Mouse (Mus musculus) MEL (cell line): ENCODE measurements at regions not wholly inside any gene's neighbourhood (a gene's known extent, or its start where the extent isn't known, plus 50 kb on each side); places are given as distances from the start of the nearest gene placed in this dataset.

Source experiments
- DNase-seq: peaks from one replicate; pipeline ENCODE4 v3.0.0; 2011; ENCODE audit warnings: low read depth, low spot score
- H3K27ac ChIP-seq: 2 replicates; pipeline ENCODE4 v1.5.1; 2012; ENCODE audit warnings: low read depth, mild to moderate bottlenecking, control low read depth, low read length, moderate library complexity; ENCODE audit not compliant: control insufficient read depth
- H3K27me3 ChIP-seq, 2 experiments: fragments of 150-350 bp in 1 of 2; sonication (generic) in 1 of 2; 2 replicates each; pipeline ENCODE4 v1.6.1; 2012; ENCODE audit warnings: low read length in 2 of 2, mild to moderate bottlenecking in 2 of 2, improper control_type of control experiment in 1 of 2, moderate library complexity in 1 of 2; ENCODE audit not compliant: insufficient read depth in 2 of 2, control insufficient read depth in 1 of 2
- H3K36me3 ChIP-seq, 2 experiments: 2 replicates each; pipeline ENCODE4 v1.6.1; 2012 to 2014; ENCODE audit warnings: low read length in 2 of 2, improper control_type of control experiment in 1 of 2, inconsistent platforms in 1 of 2, mild to moderate bottlenecking in 1 of 2; ENCODE audit not compliant: insufficient read depth in 2 of 2, control insufficient read depth in 1 of 2
- H3K4me1 ChIP-seq, 2 experiments: fragments of 150-350 bp in 1 of 2; sonication (generic) in 1 of 2; 2 replicates each; pipeline ENCODE4 v1.6.1; 2012; ENCODE audit warnings: low read length in 2 of 2, improper control_type of control experiment in 1 of 2, mild to moderate bottlenecking in 1 of 2; ENCODE audit not compliant: insufficient read depth in 2 of 2, control insufficient read depth in 1 of 2
- H3K4me3 ChIP-seq, 2 experiments: fragments of 150-350 bp in 1 of 2; sonication (generic) in 1 of 2; 2 replicates each; pipeline ENCODE4 v1.5.1; 2012; ENCODE audit warnings: low read depth in 2 of 2, low read length in 2 of 2, mild to moderate bottlenecking in 2 of 2, moderate library complexity in 2 of 2, control low read depth in 1 of 2, improper control_type of control experiment in 1 of 2; ENCODE audit not compliant: control insufficient read depth in 1 of 2, insufficient read depth in 1 of 2
- H3K79me2 ChIP-seq: 2 replicates; pipeline ENCODE4 v1.6.1; 2012; ENCODE audit warnings: mild to moderate bottlenecking, low read length, moderate library complexity; ENCODE audit not compliant: control insufficient read depth, poor library complexity, insufficient read depth
- H3K9ac ChIP-seq: 2 replicates; pipeline ENCODE4 v1.6.1; 2012; ENCODE audit warnings: low read depth, mild to moderate bottlenecking, control low read depth, low read length, moderate library complexity; ENCODE audit not compliant: control insufficient read depth, poor library complexity, severe bottlenecking
- H3K9me3 ChIP-seq: fragments of 150-350 bp; sonication (generic); replicated peaks from 2 replicates; pipeline ENCODE4 v1.6.1; 2012; ENCODE audit warnings: mild to moderate bottlenecking, low read length, improper control_type of control experiment, moderate library complexity; ENCODE audit not compliant: insufficient read depth
- CTCF ChIP-seq, 3 experiments: IDR thresholded peaks in 2 of 3; conservative IDR thresholded peaks in 1 of 3; 2 replicates each; pipeline ENCODE4 v1.5.1; 2011 to 2012; ENCODE audit warnings: low read length in 3 of 3, low read depth in 2 of 3, mild to moderate bottlenecking in 2 of 3, improper control_type of control experiment in 1 of 3, inconsistent platforms in 1 of 3, mixed read lengths in 1 of 3, moderate library complexity in 1 of 3; ENCODE audit not compliant: control insufficient read depth in 1 of 3, insufficient read depth in 1 of 3, poor library complexity in 1 of 3, severe bottlenecking in 1 of 3
- E2F4 ChIP-seq: IDR thresholded peaks from 2 replicates; pipeline ENCODE4 v1.6.1; 2011; ENCODE audit warnings: low read depth, low read length, improper control_type of control experiment, borderline replicate concordance
- EP300 ChIP-seq, 2 experiments: IDR thresholded peaks; 2 replicates each; pipeline ENCODE4 v1.6.1; 2011; ENCODE audit warnings: improper control_type of control experiment in 2 of 2, low read length in 2 of 2, low read depth in 1 of 2, mild to moderate bottlenecking in 1 of 2
- GABPA ChIP-seq: IDR thresholded peaks from 2 replicates; pipeline ENCODE4 v1.6.1; 2012; ENCODE audit warnings: low read depth, mild to moderate bottlenecking, inconsistent platforms, low read length, improper control_type of control experiment, moderate library complexity
- HCFC1 ChIP-seq: IDR thresholded peaks from 2 replicates; pipeline ENCODE4 v1.6.1; 2012; ENCODE audit warnings: low read depth, mild to moderate bottlenecking, inconsistent platforms, low read length, improper control_type of control experiment, moderate library complexity
- JUND ChIP-seq: IDR thresholded peaks from 2 replicates; pipeline ENCODE4 v1.6.1; 2011; ENCODE audit warnings: low read depth, mild to moderate bottlenecking, improper control_type of control experiment, low read length
- MAFK ChIP-seq: IDR thresholded peaks from 2 replicates; pipeline ENCODE4 v1.6.1; 2011; ENCODE audit warnings: low read depth, mild to moderate bottlenecking, low read length, improper control_type of control experiment, borderline replicate concordance
- MAX ChIP-seq: IDR thresholded peaks from 2 replicates; pipeline ENCODE4 v1.6.1; 2011; ENCODE audit warnings: low read length, improper control_type of control experiment
- MAZ ChIP-seq: IDR thresholded peaks from 2 replicates; pipeline ENCODE4 v1.6.1; 2012; ENCODE audit warnings: low read depth, mild to moderate bottlenecking, inconsistent platforms, low read length, improper control_type of control experiment
- MEF2A ChIP-seq: IDR thresholded peaks from 2 replicates; pipeline ENCODE4 v1.6.1; 2014; ENCODE audit warnings: low read depth, mild to moderate bottlenecking, inconsistent platforms, low read length, improper control_type of control experiment; ENCODE audit not compliant: poor library complexity, insufficient replicate concordance, severe bottlenecking; ENCODE audit errors: extremely low read depth
- MYB ChIP-seq: IDR thresholded peaks from 2 replicates; pipeline ENCODE4 v1.6.1; 2011; ENCODE audit warnings: mild to moderate bottlenecking, low read depth, low read length, improper control_type of control experiment
- POLR2A ChIP-seq, 2 experiments: IDR thresholded peaks; 2 replicates each; pipeline ENCODE4 v1.6.1; 2011 to 2012; ENCODE audit warnings: low read length in 2 of 2, mild to moderate bottlenecking in 2 of 2, control low read depth in 1 of 2, improper control_type of control experiment in 1 of 2, low read depth in 1 of 2, moderate library complexity in 1 of 2; ENCODE audit not compliant: control insufficient read depth in 1 of 2, insufficient read depth in 1 of 2, poor library complexity in 1 of 2
- POLR2AphosphoS2 ChIP-seq: IDR thresholded peaks from 2 replicates; pipeline ENCODE4 v1.6.1; 2011; ENCODE audit warnings: low read length, improper control_type of control experiment
- SIN3A ChIP-seq: IDR thresholded peaks from 2 replicates; pipeline ENCODE4 v1.6.1; 2012; ENCODE audit warnings: low read length, improper control_type of control experiment, inconsistent platforms
- SMC3 ChIP-seq: IDR thresholded peaks from 2 replicates; pipeline ENCODE4 v1.6.1; 2011; ENCODE audit warnings: low read depth, low read length, improper control_type of control experiment
- TAL1 ChIP-seq: IDR thresholded peaks from 2 replicates; pipeline ENCODE4 v1.6.1; 2012; ENCODE audit warnings: mild to moderate bottlenecking, inconsistent platforms, low read length, moderate library complexity, mixed read lengths
- USF2 ChIP-seq, 2 experiments: IDR thresholded peaks; 2 replicates each; pipeline ENCODE4 v1.6.1; 2011 to 2012; ENCODE audit warnings: improper control_type of control experiment in 2 of 2, low read length in 2 of 2, borderline replicate concordance in 1 of 2, inconsistent platforms in 1 of 2, low read depth in 1 of 2, mild to moderate bottlenecking in 1 of 2; ENCODE audit not compliant: insufficient read depth in 1 of 2
- ZC3H11A ChIP-seq: IDR thresholded peaks from 2 replicates; pipeline ENCODE4 v1.6.1; 2012; ENCODE audit warnings: low read depth, mild to moderate bottlenecking, inconsistent platforms, low read length, improper control_type of control experiment
- ZMIZ1 ChIP-seq: IDR thresholded peaks from 2 replicates; pipeline ENCODE4 v1.6.1; 2012; ENCODE audit warnings: low read depth, mild to moderate bottlenecking, inconsistent platforms, low read length, improper control_type of control experiment, moderate library complexity
- ZNF384 ChIP-seq: IDR thresholded peaks from 2 replicates; pipeline ENCODE4 v1.6.1; 2012; ENCODE audit warnings: low read depth, mild to moderate bottlenecking, inconsistent platforms, low read length, improper control_type of control experiment

- H3K9ac ChIP-seq, result no peak overlapping the region
- DNase-seq, result no peak
- TF ChIP-seq SIN3A, result no peak
- no peak for TF ChIP-seq CTCF (IDR thresholded peaks at IDR 0.05 in 2 of 3, conservative IDR thresholded peaks at IDR 0.05 in 1 of 3; ENCODE audit: control insufficient read depth in 1 of 3, insufficient read depth in 1 of 3, low read depth in 2 of 3, low read length in 3 of 3, poor library complexity in 1 of 3, severe bottlenecking in 1 of 3)
- TF ChIP-seq MYB, result no peak
- no peak for TF ChIP-seq MAX
- no peak for TF ChIP-seq USF2 (IDR thresholded peaks at IDR 0.05; ENCODE audit: borderline replicate concordance in 1 of 2, insufficient read depth in 1 of 2, low read depth in 1 of 2, low read length in 2 of 2)
- no peak for TF ChIP-seq ZMIZ1
- TF ChIP-seq POLR2AphosphoS2, result no peak
- TF ChIP-seq TAL1, result no peak
- no peak for TF ChIP-seq HCFC1
- TF ChIP-seq, all 39 proteins: peak for 0
- Histone ChIP-seq H3K4me3 (no peak overlapping the region), H3K36me3 (no peaks in the 10 kb centered on the region), H3K27ac (no peak overlapping the region), H3K4me1 (0 out of 4 replicates have a peak, but pooled peaks cover 0 to 4% of the 10 kb centered on the region in 2 experiments), H3K79me2 (no peaks in the 10 kb centered on the region), H3K9me3 (no peaks in the 10 kb centered on the region), H3K27me3 (no peaks in the 10 kb centered on the region; a peak in 1 of 4 replicates)
These were observed 69.4 kb upstream of the Ado start for GRCm38 (mm10) chr10:67618112-67618511.

GRCm38 (mm10) chr10:67615016-67615415 is 66.3 kb upstream of the Ado start:
- H3K27me3 ChIP-seq, result no peaks in the 10 kb centered on the region; a peak in 1 of 4 replicates

GRCm38 (mm10) chr10:67610689-67611088 is 61.9 kb upstream of the Ado start:
- Histone ChIP-seq H3K27ac (no peak overlapping the region), H3K4me1 (peaks cover 0 to 21% of the 10 kb centered on the region in 2 experiments; a peak in 3 of 4 replicates), H3K9ac (no peak overlapping the region), H3K4me3 (no peak overlapping the region), H3K79me2 (no peaks in the 10 kb centered on the region), H3K36me3 (peaks cover 0 to 17% of the 10 kb centered on the region in 2 experiments; a peak in 2 of 4 replicates), H3K9me3 (no peaks in the 10 kb centered on the region), H3K27me3 (no peaks in the 10 kb centered on the region)
- peak; percentile 44 for DNase-seq
- TF ChIP-seq JUND (no peak), EP300 (IDR thresholded peaks at IDR 0.05; ENCODE audit: low read depth in 1 of 2, low read length in 2 of 2) (0 out of 4 replicates have a peak, but pooled peaks of 1 of the 2 experiments have one; percentile 12), MAFK (no peak), ZC3H11A (no peak), USF2 (IDR thresholded peaks at IDR 0.05; ENCODE audit: borderline replicate concordance in 1 of 2, insufficient read depth in 1 of 2, low read depth in 1 of 2, low read length in 2 of 2) (no peak), MYB (no peak), MEF2A (no peak), POLR2A (IDR thresholded peaks at IDR 0.05; ENCODE audit: control insufficient read depth in 1 of 2, insufficient read depth in 1 of 2, low read depth in 1 of 2, low read length in 2 of 2, poor library complexity in 1 of 2) (no peak)

More at GRCm38 (mm10) chr10:67615016-67615415, 66.3 kb upstream of the Ado start:
- Histone ChIP-seq H3K27ac (no peak overlapping the region), H3K4me3 (no peak overlapping the region), H3K4me1 (peaks cover 0 to 6% of the 10 kb centered on the region in 2 experiments; a peak in 1 of 4 replicates), H3K36me3 (no peaks in the 10 kb centered on the region), H3K79me2 (no peaks in the 10 kb centered on the region)
- no peak for DNase-seq
- TF ChIP-seq CTCF (IDR thresholded peaks at IDR 0.05 in 2 of 3, conservative IDR thresholded peaks at IDR 0.05 in 1 of 3; ENCODE audit: control insufficient read depth in 1 of 3, insufficient read depth in 1 of 3, low read depth in 2 of 3, low read length in 3 of 3, poor library complexity in 1 of 3, severe bottlenecking in 1 of 3) (no peak), E2F4 (no peak), ZNF384 (no peak), JUND (no peak), SIN3A (no peak), POLR2AphosphoS2 (no peak), HCFC1 (no peak), GABPA (no peak), MAZ (no peak), SMC3 (no peak)
- TF ChIP-seq, all 39 proteins: peak for 0
- no peak overlapping the region for H3K9ac ChIP-seq
- no peaks in the 10 kb centered on the region for H3K9me3 ChIP-seq
